Mouse (Mus musculus): ENCODE data around the gene Magi2. TPM values are rescaled to one million over a fixed set of nuclear protein-coding genes. Genes with fewer than 3 reads are reported as not detected.

Gene Magi2
- polyA plus RNA-seq, 1 experiment from 2014 or later = 2.3 TPM

GRCm38 (mm10) chr5:20320970-20321369 is 1094.1 kb downstream of the Magi2 start:
- ATAC-seq = no peak
- H3K27ac ChIP-seq = no peak overlapping the region
- WGBS = 84% methylated on average over 2 of the region's 2 CpGs
- H3K36me3 ChIP-seq = no peaks in the 10 kb centered on the region
- H3K4me3 ChIP-seq (replicated peaks) = no peak overlapping the region
- no peaks in the 10 kb centered on the region for H3K9me3 ChIP-seq
- no peaks in the 10 kb centered on the region for H3K27me3 ChIP-seq (replicated peaks)
- no peak overlapping the region for H3K9ac ChIP-seq
- H3K4me2 ChIP-seq (replicated peaks) = no peak overlapping the region
- no peaks in the 10 kb centered on the region for H3K4me1 ChIP-seq (replicated peaks)

GRCm38 (mm10) chr5:20325290-20325689 is 1098.5 kb downstream of the Magi2 start:
- Histone ChIP-seq H3K4me2 (replicated peaks) (no peak overlapping the region), H3K4me1 (replicated peaks) (no peaks in the 10 kb centered on the region), H3K27ac (no peak overlapping the region), H3K9me3 (no peaks in the 10 kb centered on the region), H3K4me3 (replicated peaks) (no peak overlapping the region), H3K9ac (no peak overlapping the region), H3K36me3 (no peaks in the 10 kb centered on the region), H3K27me3 (replicated peaks) (no peaks in the 10 kb centered on the region)
- 69% methylated on average over 2 of the region's 2 CpGs for WGBS
- no peak for ATAC-seq

GRCm38 (mm10) chr5:20328901-20329300 is 1102.1 kb downstream of the Magi2 start:
- ATAC-seq = no peak
- Histone ChIP-seq H3K27me3 (replicated peaks) (no peaks in the 10 kb centered on the region), H3K4me1 (replicated peaks) (no peaks in the 10 kb centered on the region), H3K27ac (no peak overlapping the region), H3K4me2 (replicated peaks) (no peak overlapping the region), H3K36me3 (no peaks in the 10 kb centered on the region), H3K9me3 (no peaks in the 10 kb centered on the region), H3K9ac (no peak overlapping the region), H3K4me3 (replicated peaks) (no peak overlapping the region)
- 30% methylated on average over 1 of the region's 1 CpGs for WGBS

GRCm38 (mm10) chr5:20330025-20330424 is 1103.2 kb downstream of the Magi2 start:
- WGBS = 80% methylated on average over 3 of the region's 3 CpGs
- ATAC-seq = no peak
- no peak overlapping the region for H3K4me3 ChIP-seq (replicated peaks)
- H3K27ac ChIP-seq = no peak overlapping the region
- no peak overlapping the region for H3K9ac ChIP-seq
- no peaks in the 10 kb centered on the region for H3K36me3 ChIP-seq
- H3K9me3 ChIP-seq = no peaks in the 10 kb centered on the region
- no peaks in the 10 kb centered on the region for H3K4me1 ChIP-seq (replicated peaks)
- H3K4me2 ChIP-seq (replicated peaks) = no peak overlapping the region
- H3K27me3 ChIP-seq (replicated peaks) = no peaks in the 10 kb centered on the region

- H3K9ac ChIP-seq = no peak overlapping the region
- no peak overlapping the region for H3K4me3 ChIP-seq (replicated peaks)
- H3K36me3 ChIP-seq = no peaks in the 10 kb centered on the region
- H3K27ac ChIP-seq = no peak overlapping the region
- ATAC-seq = no peak
- 71% methylated on average over 4 of the region's 4 CpGs for WGBS
- no peak overlapping the region for H3K4me2 ChIP-seq (replicated peaks)
- H3K27me3 ChIP-seq (replicated peaks) = no peaks in the 10 kb centered on the region
- no peaks in the 10 kb centered on the region for H3K9me3 ChIP-seq
- no peaks in the 10 kb centered on the region for H3K4me1 ChIP-seq (replicated peaks)
These were observed 1105.7 kb downstream of the Magi2 start for GRCm38 (mm10) chr5:20332574-20332973.

- H3K9me3 ChIP-seq = no peaks in the 10 kb centered on the region
- no peaks in the 10 kb centered on the region for H3K4me1 ChIP-seq (replicated peaks)
- no peak overlapping the region for H3K4me3 ChIP-seq (replicated peaks)
- no peak overlapping the region for H3K27ac ChIP-seq
- no peak overlapping the region for H3K9ac ChIP-seq
- no peak overlapping the region for H3K4me2 ChIP-seq (replicated peaks)
- no peaks in the 10 kb centered on the region for H3K27me3 ChIP-seq (replicated peaks)
- H3K36me3 ChIP-seq = no peaks in the 10 kb centered on the region
- ATAC-seq = no peak
These were observed 1107.7 kb downstream of the Magi2 start for GRCm38 (mm10) chr5:20334549-20334948.

- H3K27me3 ChIP-seq (replicated peaks) = no peaks in the 10 kb centered on the region
- no peak for ATAC-seq
- H3K36me3 ChIP-seq = no peaks in the 10 kb centered on the region
- no peaks in the 10 kb centered on the region for H3K9me3 ChIP-seq
- H3K4me2 ChIP-seq (replicated peaks) = no peak overlapping the region
- no peak overlapping the region for H3K9ac ChIP-seq
- 91% methylated on average over 8 of the region's 8 CpGs for WGBS
- no peak overlapping the region for H3K4me3 ChIP-seq (replicated peaks)
- no peak overlapping the region for H3K27ac ChIP-seq
- H3K4me1 ChIP-seq (replicated peaks) = no peaks in the 10 kb centered on the region
These were observed 1126.1 kb downstream of the Magi2 start for GRCm38 (mm10) chr5:20352941-20353340.

- no peaks in the 10 kb centered on the region for H3K4me1 ChIP-seq (replicated peaks)
- no peak overlapping the region for H3K27ac ChIP-seq
- no peak overlapping the region for H3K4me2 ChIP-seq (replicated peaks)
- H3K27me3 ChIP-seq (replicated peaks) = no peaks in the 10 kb centered on the region
- ATAC-seq = no peak
- no peak overlapping the region for H3K4me3 ChIP-seq (replicated peaks)
- H3K9ac ChIP-seq = no peak overlapping the region
- WGBS = 71% methylated on average over 5 of the region's 5 CpGs
- H3K9me3 ChIP-seq = no peaks in the 10 kb centered on the region
- no peaks in the 10 kb centered on the region for H3K36me3 ChIP-seq
These were observed 1131.6 kb downstream of the Magi2 start for GRCm38 (mm10) chr5:20358437-20358836.

- Histone ChIP-seq H3K27me3 (replicated peaks) (no peaks in the 10 kb centered on the region), H3K4me3 (replicated peaks) (no peak overlapping the region), H3K27ac (no peak overlapping the region), H3K9ac (no peak overlapping the region), H3K4me2 (replicated peaks) (no peak overlapping the region), H3K36me3 (no peaks in the 10 kb centered on the region), H3K4me1 (replicated peaks) (no peaks in the 10 kb centered on the region), H3K9me3 (no peaks in the 10 kb centered on the region)
- WGBS = 79% methylated on average over 3 of the region's 3 CpGs
- no peak for ATAC-seq
These were observed 1132.2 kb downstream of the Magi2 start for GRCm38 (mm10) chr5:20359021-20359420.

GRCm38 (mm10) chr5:20362154-20362553 is 1135.3 kb downstream of the Magi2 start:
- 81% methylated on average over 3 of the region's 3 CpGs for WGBS
- no peak for ATAC-seq
- no peaks in the 10 kb centered on the region for H3K9me3 ChIP-seq
- no peak overlapping the region for H3K27ac ChIP-seq
- H3K36me3 ChIP-seq = no peaks in the 10 kb centered on the region
- H3K4me2 ChIP-seq (replicated peaks) = no peak overlapping the region
- H3K4me1 ChIP-seq (replicated peaks) = no peaks in the 10 kb centered on the region
- H3K4me3 ChIP-seq (replicated peaks) = no peak overlapping the region
- H3K9ac ChIP-seq = no peak overlapping the region
- H3K27me3 ChIP-seq (replicated peaks) = no peaks in the 10 kb centered on the region

- Histone ChIP-seq H3K27me3 (replicated peaks) (no peaks in the 10 kb centered on the region), H3K27ac (no peak overlapping the region), H3K4me2 (replicated peaks) (no peak overlapping the region), H3K9ac (no peak overlapping the region), H3K9me3 (no peaks in the 10 kb centered on the region), H3K4me3 (replicated peaks) (no peak overlapping the region), H3K36me3 (no peaks in the 10 kb centered on the region), H3K4me1 (replicated peaks) (no peaks in the 10 kb centered on the region)
- ATAC-seq = no peak
- WGBS = 55% methylated on average over 5 of the region's 5 CpGs
These were observed 1136.4 kb downstream of the Magi2 start for GRCm38 (mm10) chr5:20363216-20363615.

- ATAC-seq = no peak
- Histone ChIP-seq H3K4me1 (replicated peaks) (no peaks in the 10 kb centered on the region), H3K36me3 (no peaks in the 10 kb centered on the region), H3K9me3 (no peaks in the 10 kb centered on the region), H3K27ac (no peak overlapping the region), H3K4me3 (replicated peaks) (no peak overlapping the region), H3K4me2 (replicated peaks) (no peak overlapping the region), H3K27me3 (replicated peaks) (no peaks in the 10 kb centered on the region), H3K9ac (no peak overlapping the region)
- 80% methylated on average over 1 of the region's 1 CpGs for WGBS
These were observed 1146.8 kb downstream of the Magi2 start for GRCm38 (mm10) chr5:20373586-20373985.

GRCm38 (mm10) chr5:20378071-20378800 is 1151.4 kb downstream of the Magi2 start:
- Histone ChIP-seq H3K9ac (no peak overlapping the region), H3K27ac (no peak overlapping the region), H3K9me3 (no peaks in the 10 kb centered on the region), H3K4me2 (replicated peaks) (no peak overlapping the region), H3K36me3 (no peaks in the 10 kb centered on the region), H3K27me3 (replicated peaks) (no peaks in the 10 kb centered on the region), H3K4me3 (replicated peaks) (no peak overlapping the region), H3K4me1 (replicated peaks) (no peaks in the 10 kb centered on the region)
- WGBS = 77% methylated on average over 11 of the region's 11 CpGs
- no peak for ATAC-seq
